Mouse (Mus musculus): ENCODE measurements around the gene Ush2a. TPM values are rescaled to one million over a fixed set of nuclear protein-coding genes. Genes with fewer than 3 reads are reported as not detected.

Ush2a gene
- polyA plus RNA-seq (2012; rRNA removed) = 0.01 TPM in 2 replicates
- 0.03 and 0.11 TPM in 2 replicates for polyA plus RNA-seq (2014; fragmentation: Nextera tagmentation; extraction: Ambion mirVana)

DNA sequence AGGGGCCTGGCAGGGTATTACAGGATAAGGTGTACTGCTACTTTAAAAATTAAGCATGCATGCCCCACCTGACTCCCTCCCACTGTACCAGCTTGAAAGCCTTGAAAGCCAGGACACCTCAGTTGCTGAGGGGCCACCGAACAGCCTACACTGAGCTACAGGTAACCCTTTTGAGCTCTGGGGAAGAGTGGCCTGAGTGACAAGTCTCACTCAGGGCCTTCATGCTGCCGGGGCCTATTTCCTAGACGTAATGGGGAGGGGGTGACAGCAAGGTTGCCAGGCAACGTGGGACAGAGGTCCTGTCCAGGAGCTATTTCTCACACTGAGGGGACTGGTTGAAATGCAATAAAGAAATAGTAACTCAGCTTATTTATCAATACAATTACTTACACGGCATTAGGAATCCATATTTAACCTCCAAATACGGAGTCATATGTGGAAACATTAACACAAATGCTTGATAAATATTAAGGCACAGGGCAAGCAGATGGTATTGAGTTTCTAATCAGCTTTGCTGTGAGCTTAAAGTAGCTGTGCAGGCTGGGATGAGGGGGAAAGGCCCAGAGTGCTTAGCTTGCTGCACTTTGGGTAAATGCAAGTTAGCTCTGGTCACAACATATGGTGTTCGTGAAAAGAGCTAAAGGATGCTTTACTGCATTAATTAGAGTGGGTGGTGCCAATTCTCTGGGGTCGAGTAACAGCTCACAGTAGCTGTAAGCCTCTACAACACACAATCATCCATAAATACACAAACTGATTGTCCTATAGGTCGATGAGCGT is at the start of gene Ush2a:
Gene Ush2a (plus strand): TSS at position 121 of the 780 bp plus-strand sequence.
- Histone ChIP-seq H3K4me1 (ENCODE audit: control insufficient read depth, insufficient read depth, low read length) (peaks cover 2% of the 10 kb centered on the region; the same call in 1 of the 2 replicates), H3K9ac (ENCODE audit: low read depth, low read length, severe bottlenecking) (no peak within 1 kb of the TSS), H3K9me3 (ENCODE audit: control insufficient read depth, low read length) (no peaks in the 10 kb centered on the region), H3K27ac (replicated peaks; ENCODE audit: low read depth, low read length) (no peak within 1 kb of the TSS), H3K4me3 (replicated peaks; ENCODE audit: low read length) (no peak within 1 kb of the TSS), H3K27me3 (ENCODE audit: control insufficient read depth, insufficient read depth, low read length) (no peaks in the 10 kb centered on the region), H3K36me3 (ENCODE audit: control insufficient read depth, insufficient read depth, low read length) (no peaks in the 10 kb centered on the region), H3K4me2 (replicated peaks; ENCODE audit: low read depth, low read length, severe bottlenecking) (no peak within 1 kb of the TSS)
- no peak for ATAC-seq (ENCODE audit: low FRiP score, low read depth)
- no peak for TF ChIP-seq POLR2A (IDR thresholded peaks at IDR 0.05; ENCODE audit: borderline replicate concordance, extremely low read depth, insufficient read depth, insufficient read length)
- WGBS = 64% methylated on average over 10 of the region's 10 CpGs
- DNase-seq (ENCODE audit: low spot score) = no peak

DNA sequence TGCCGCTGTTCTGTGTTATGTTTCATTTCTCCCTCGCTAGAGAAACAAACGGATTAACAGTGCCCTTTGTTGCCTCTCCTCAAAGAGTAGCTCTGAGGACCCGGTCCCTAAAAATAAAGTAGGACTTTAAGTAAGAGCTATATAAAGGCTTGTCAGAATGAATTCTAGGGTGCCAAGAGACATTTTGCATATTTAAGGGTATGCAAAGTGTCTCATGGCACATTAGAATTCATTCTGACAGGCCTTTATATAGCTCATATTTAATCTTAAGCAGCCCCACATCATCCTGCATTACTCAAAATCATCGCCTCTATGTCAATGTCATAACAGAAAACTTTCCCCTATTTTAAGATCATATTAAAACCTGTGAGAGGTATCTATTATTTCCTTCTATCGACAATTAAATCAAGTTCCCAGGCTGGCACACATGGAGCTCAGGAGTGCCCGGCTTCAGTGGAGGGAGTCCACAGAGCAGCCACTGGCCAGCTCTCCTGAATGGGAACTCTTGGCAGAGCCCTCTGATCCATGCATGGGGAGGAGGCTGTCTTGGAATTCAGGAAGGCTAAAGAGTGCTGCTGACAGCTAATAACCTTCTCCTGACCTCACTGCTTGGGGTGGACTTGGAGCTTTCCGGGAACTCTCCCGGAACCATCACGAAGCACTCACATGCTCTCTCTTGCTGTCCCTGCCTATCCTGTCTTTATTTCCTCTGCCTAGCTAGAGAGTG is 46.8 kb upstream of the Ush2a start:
- no peak overlapping the region for H3K4me3 ChIP-seq (replicated peaks; ENCODE audit: low read length)
- no peak for ATAC-seq (ENCODE audit: low FRiP score, low read depth)
- no peaks in the 10 kb centered on the region for H3K27me3 ChIP-seq (ENCODE audit: control insufficient read depth, insufficient read depth, low read length)
- no peak overlapping the region for H3K4me2 ChIP-seq (replicated peaks; ENCODE audit: low read depth, low read length, severe bottlenecking)
- no peaks in the 10 kb centered on the region for H3K36me3 ChIP-seq (ENCODE audit: control insufficient read depth, insufficient read depth, low read length)
- no peaks in the 10 kb centered on the region for H3K9me3 ChIP-seq (ENCODE audit: control insufficient read depth, low read length)
- DNase-seq (ENCODE audit: low spot score) = no peak
- 62% methylated on average over 10 of the region's 10 CpGs for WGBS
- no peak overlapping the region for H3K9ac ChIP-seq (ENCODE audit: low read depth, low read length, severe bottlenecking)
- no peak overlapping the region for H3K27ac ChIP-seq (replicated peaks; ENCODE audit: low read depth, low read length)
- TF ChIP-seq POLR2A (IDR thresholded peaks at IDR 0.05; ENCODE audit: borderline replicate concordance, extremely low read depth, insufficient read depth, insufficient read length) = no peak
- H3K4me1 ChIP-seq (ENCODE audit: control insufficient read depth, insufficient read depth, low read length) = no peaks in the 10 kb centered on the region

DNA sequence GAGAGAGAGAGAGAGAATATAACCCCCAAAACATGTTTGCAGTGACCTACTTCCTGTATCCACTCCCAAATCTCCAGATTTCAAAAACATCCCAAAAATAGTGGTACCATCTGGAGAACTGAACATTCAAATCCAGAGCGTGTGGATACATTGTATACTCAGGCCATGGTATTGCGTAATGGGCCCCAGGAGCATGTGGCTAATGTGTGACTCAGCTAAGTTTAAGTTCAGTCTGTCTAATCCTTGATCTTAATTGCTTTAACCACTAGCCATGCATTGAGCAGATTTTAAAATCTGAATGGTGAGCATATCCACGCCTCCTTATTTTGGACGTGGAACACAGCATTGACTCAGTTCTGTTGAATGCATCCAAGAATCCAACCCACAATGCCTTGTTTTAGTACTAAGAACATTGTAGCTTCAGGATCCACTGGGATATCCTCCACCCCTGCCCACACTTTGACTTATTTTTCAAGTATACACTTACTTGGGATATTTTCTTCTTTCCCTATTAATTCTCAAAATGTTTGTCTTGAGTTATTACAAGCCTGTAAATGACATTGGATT is 40.5 kb upstream of the Ush2a start:
- DNase-seq (ENCODE audit: low spot score) (no peak), ATAC-seq (ENCODE audit: low FRiP score, low read depth) (no peak)
- Histone ChIP-seq H3K4me3 (replicated peaks; ENCODE audit: low read length) (no peak overlapping the region), H3K9me3 (ENCODE audit: control insufficient read depth, low read length) (no peaks in the 10 kb centered on the region), H3K4me2 (replicated peaks; ENCODE audit: low read depth, low read length, severe bottlenecking) (no peak overlapping the region), H3K27me3 (ENCODE audit: control insufficient read depth, insufficient read depth, low read length) (no peaks in the 10 kb centered on the region), H3K4me1 (ENCODE audit: control insufficient read depth, insufficient read depth, low read length) (no peaks in the 10 kb centered on the region), H3K9ac (ENCODE audit: low read depth, low read length, severe bottlenecking) (no peak overlapping the region), H3K27ac (replicated peaks; ENCODE audit: low read depth, low read length) (no peak overlapping the region), H3K36me3 (ENCODE audit: control insufficient read depth, insufficient read depth, low read length) (no peaks in the 10 kb centered on the region)
- TF ChIP-seq POLR2A (IDR thresholded peaks at IDR 0.05; ENCODE audit: borderline replicate concordance, extremely low read depth, insufficient read depth, insufficient read length) = no peak
- 76% methylated on average over 4 of the region's 4 CpGs for WGBS

DNA sequence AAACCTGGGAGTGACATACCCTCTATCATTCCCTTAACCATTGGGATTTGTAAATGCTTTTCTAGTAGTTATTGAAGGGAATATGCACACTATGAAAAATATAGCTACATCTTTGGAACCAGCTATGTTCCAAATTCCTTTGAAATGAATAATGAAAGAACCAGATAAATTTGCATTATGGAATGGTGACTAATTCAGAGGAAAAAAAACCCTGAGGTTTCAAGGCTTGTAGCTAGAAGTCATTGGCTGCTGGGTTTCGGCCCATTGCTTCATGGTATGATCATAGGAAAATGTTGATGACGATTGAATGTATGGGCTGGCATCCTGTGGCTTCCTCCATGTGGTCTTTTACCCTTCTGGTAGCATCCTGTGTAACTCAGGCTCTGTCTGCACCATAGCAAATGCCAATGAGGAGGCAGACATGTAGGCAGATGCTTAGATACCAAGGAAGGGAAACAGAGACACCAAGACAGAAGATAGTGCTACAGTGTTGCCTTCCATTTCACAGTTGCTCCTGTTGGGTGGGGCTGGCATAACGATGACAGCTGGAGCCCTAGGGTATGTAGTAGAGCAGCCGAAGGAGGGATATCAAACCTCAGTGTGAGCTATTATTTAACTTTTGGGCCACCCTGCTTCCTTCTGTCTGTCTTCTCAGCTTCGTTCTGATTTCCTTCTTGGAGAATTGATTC is 28.6 kb upstream of the Ush2a start:
- DNase-seq (ENCODE audit: low spot score) (no peak), ATAC-seq (ENCODE audit: low FRiP score, low read depth) (no peak)
- H3K9ac ChIP-seq (ENCODE audit: low read depth, low read length, severe bottlenecking) = no peak overlapping the region
- H3K4me2 ChIP-seq (replicated peaks; ENCODE audit: low read depth, low read length, severe bottlenecking) = no peak overlapping the region
- no peaks in the 10 kb centered on the region for H3K4me1 ChIP-seq (ENCODE audit: control insufficient read depth, insufficient read depth, low read length)
- H3K9me3 ChIP-seq (ENCODE audit: control insufficient read depth, low read length) = no peaks in the 10 kb centered on the region
- H3K27ac ChIP-seq (replicated peaks; ENCODE audit: low read depth, low read length) = no peak overlapping the region
- H3K36me3 ChIP-seq (ENCODE audit: control insufficient read depth, insufficient read depth, low read length) = no peaks in the 10 kb centered on the region
- TF ChIP-seq POLR2A (IDR thresholded peaks at IDR 0.05; ENCODE audit: borderline replicate concordance, extremely low read depth, insufficient read depth, insufficient read length) = no peak
- no peak overlapping the region for H3K4me3 ChIP-seq (replicated peaks; ENCODE audit: low read length)
- WGBS = 80% methylated on average over 5 of the region's 5 CpGs
- no peaks in the 10 kb centered on the region for H3K27me3 ChIP-seq (ENCODE audit: control insufficient read depth, insufficient read depth, low read length)

DNA sequence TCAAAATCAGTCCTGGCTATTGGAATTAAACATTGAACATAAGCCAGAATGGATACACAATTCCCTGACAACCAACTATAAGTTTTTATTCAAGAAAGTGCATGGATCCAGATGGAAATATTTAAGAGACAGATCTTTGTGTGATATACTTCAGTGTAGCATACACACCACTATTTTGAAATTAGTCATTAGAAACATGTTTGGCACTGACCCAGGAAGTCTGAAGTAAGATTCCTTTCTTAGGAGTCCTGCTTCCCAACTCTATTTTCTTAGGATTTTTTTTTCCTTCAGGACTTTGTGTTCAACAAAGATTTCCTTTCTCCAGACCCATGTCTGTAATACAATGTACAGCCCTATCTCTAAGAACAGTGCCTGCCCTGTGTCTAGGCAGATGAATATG is 23.2 kb upstream of the Ush2a start:
- no peak for ATAC-seq (ENCODE audit: low FRiP score, low read depth)
- TF ChIP-seq POLR2A (IDR thresholded peaks at IDR 0.05; ENCODE audit: borderline replicate concordance, extremely low read depth, insufficient read depth, insufficient read length) = no peak

More for the DNA sequence above, 23.2 kb upstream of the Ush2a start:
- Histone ChIP-seq H3K4me1 (ENCODE audit: control insufficient read depth, insufficient read depth, low read length) (no peaks in the 10 kb centered on the region), H3K4me2 (replicated peaks; ENCODE audit: low read depth, low read length, severe bottlenecking) (no peak overlapping the region), H3K9me3 (ENCODE audit: control insufficient read depth, low read length) (no peaks in the 10 kb centered on the region), H3K27me3 (ENCODE audit: control insufficient read depth, insufficient read depth, low read length) (no peaks in the 10 kb centered on the region), H3K4me3 (replicated peaks; ENCODE audit: low read length) (no peak overlapping the region), H3K27ac (replicated peaks; ENCODE audit: low read depth, low read length) (no peak overlapping the region), H3K9ac (ENCODE audit: low read depth, low read length, severe bottlenecking) (no peak overlapping the region), H3K36me3 (ENCODE audit: control insufficient read depth, insufficient read depth, low read length) (no peaks in the 10 kb centered on the region)
- peak; percentile 30 for DNase-seq (ENCODE audit: low spot score)
